Mouse (Mus musculus): Measurements from ENCODE around the gene Olfr895. TPM values are rescaled to one million over a fixed set of nuclear protein-coding genes. Genes with fewer than 3 reads are reported as not detected.

Gene Olfr895
- not detected in 2 replicates for polyA plus RNA-seq (2015; fragmentation: Nextera tagmentation; extraction: Ambion mirVana)

GRCm38 (mm10) chr9:38267551-38267950 is at the start of gene Olfr895:
Olfr895 (plus strand) TSS chr9:38267851.
- Histone ChIP-seq H3K27me3 (no peaks in the 10 kb centered on the region), H3K27ac (no peak within 1 kb of the TSS), H3K4me1 (no peaks in the 10 kb centered on the region), H3K4me2 (no peak within 1 kb of the TSS), H3K4me3 (no peak within 1 kb of the TSS), H3K36me3 (no peaks in the 10 kb centered on the region), H3K9ac (no peak within 1 kb of the TSS), H3K9me3 (no peaks in the 10 kb centered on the region)
- ATAC-seq (ENCODE audit: insufficient number of reproducible peaks, insufficient read depth, low FRiP score, low TSS enrichment, low read depth), result no peak

- no peaks in the 10 kb centered on the region for H3K9me3 ChIP-seq
Observed at GRCm38 (mm10) chr9:38252474-38252873, 15.2 kb upstream of the Olfr895 start, which contains the start of gene Olfr143. Olfr143 (plus strand) TSS chr9:38252774.

GRCm38 (mm10) chr9:38290807-38291206 is 23.2 kb downstream of the Olfr895 start, which contains the start of gene Olfr896-ps1:
Olfr896-ps1 (plus strand) TSS chr9:38291107.
- ATAC-seq (ENCODE audit: insufficient number of reproducible peaks, insufficient read depth, low FRiP score, low TSS enrichment, low read depth), result no peak
- no peaks in the 10 kb centered on the region for H3K9me3 ChIP-seq
- no peak within 1 kb of the TSS for H3K4me2 ChIP-seq
- H3K9ac ChIP-seq, result no peak within 1 kb of the TSS
- no peak within 1 kb of the TSS for H3K4me3 ChIP-seq
- 74% methylated on average over 1 of the region's 1 CpGs for WGBS
- H3K27me3 ChIP-seq, result no peaks in the 10 kb centered on the region
- H3K36me3 ChIP-seq, result no peaks in the 10 kb centered on the region
- H3K27ac ChIP-seq, result no peak within 1 kb of the TSS
- no peaks in the 10 kb centered on the region for H3K4me1 ChIP-seq

More at GRCm38 (mm10) chr9:38252474-38252873, 15.2 kb upstream of the Olfr895 start, which contains the start of gene Olfr143:
- Histone ChIP-seq H3K4me2 (no peak within 1 kb of the TSS), H3K27me3 (no peaks in the 10 kb centered on the region), H3K4me3 (no peak within 1 kb of the TSS), H3K36me3 (no peaks in the 10 kb centered on the region), H3K9ac (no peak within 1 kb of the TSS), H3K4me1 (no peaks in the 10 kb centered on the region), H3K27ac (no peak within 1 kb of the TSS)
- ATAC-seq (ENCODE audit: insufficient number of reproducible peaks, insufficient read depth, low FRiP score, low TSS enrichment, low read depth), result no peak

Other genes with a start within 250 kb of the Olfr895 start
- not detected in 2 replicates for gene Olfr883, start 242.0 kb upstream of the Olfr895 start, polyA plus RNA-seq (2015; fragmentation: Nextera tagmentation; extraction: Ambion mirVana)
- 0.18 TPM in 1 of 2 replicates, not detected in the other for gene Olfr884, start 221.3 kb upstream of the Olfr895 start, polyA plus RNA-seq (2015; fragmentation: Nextera tagmentation; extraction: Ambion mirVana)
- gene Olfr885, start 206.5 kb upstream of the Olfr895 start, polyA plus RNA-seq (2015; fragmentation: Nextera tagmentation; extraction: Ambion mirVana), result not detected in 2 replicates
- gene Olfr887, start 183.8 kb upstream of the Olfr895 start, polyA plus RNA-seq (2015; fragmentation: Nextera tagmentation; extraction: Ambion mirVana), result not detected in 2 replicates
- gene Olfr888, start 159.7 kb upstream of the Olfr895 start, polyA plus RNA-seq (2015; fragmentation: Nextera tagmentation; extraction: Ambion mirVana), result not detected in 2 replicates
- gene Olfr889, start 152.7 kb upstream of the Olfr895 start, polyA plus RNA-seq (2015; fragmentation: Nextera tagmentation; extraction: Ambion mirVana), result 0.04 and 0.11 TPM in 2 replicates
- gene Olfr890, start 125.3 kb upstream of the Olfr895 start, polyA plus RNA-seq (2015; fragmentation: Nextera tagmentation; extraction: Ambion mirVana), result not detected in 2 replicates
- not detected in 2 replicates for gene Olfr891, start 87.0 kb upstream of the Olfr895 start, polyA plus RNA-seq (2015; fragmentation: Nextera tagmentation; extraction: Ambion mirVana)
- gene Olfr893, start 59.5 kb upstream of the Olfr895 start, polyA plus RNA-seq (2015; fragmentation: Nextera tagmentation; extraction: Ambion mirVana), result 0.14 TPM in 1 of 2 replicates, not detected in the other
- not detected in 2 replicates for gene Olfr894, start 49.8 kb upstream of the Olfr895 start, polyA plus RNA-seq (2015; fragmentation: Nextera tagmentation; extraction: Ambion mirVana)
- gene Olfr143, start 15.1 kb upstream of the Olfr895 start, polyA plus RNA-seq (2015; fragmentation: Nextera tagmentation; extraction: Ambion mirVana), result not detected in 2 replicates
- gene Olfr896-ps1, start 23.3 kb downstream of the Olfr895 start, polyA plus RNA-seq (2015; fragmentation: Nextera tagmentation; extraction: Ambion mirVana), result not detected in 2 replicates
- not detected in 2 replicates for gene Olfr25, start 61.2 kb downstream of the Olfr895 start, polyA plus RNA-seq (2015; fragmentation: Nextera tagmentation; extraction: Ambion mirVana)
- gene Olfr898, start 80.6 kb downstream of the Olfr895 start, polyA plus RNA-seq (2015; fragmentation: Nextera tagmentation; extraction: Ambion mirVana), result not detected in 2 replicates
- gene Olfr250, start 99.0 kb downstream of the Olfr895 start, polyA plus RNA-seq (2015; fragmentation: Nextera tagmentation; extraction: Ambion mirVana), result not detected in 2 replicates
- gene Olfr251, start 109.2 kb downstream of the Olfr895 start, polyA plus RNA-seq (2015; fragmentation: Nextera tagmentation; extraction: Ambion mirVana), result not detected in 2 replicates
- gene Olfr147, start 133.8 kb downstream of the Olfr895 start, polyA plus RNA-seq (2015; fragmentation: Nextera tagmentation; extraction: Ambion mirVana), result not detected in 2 replicates
- not detected in 2 replicates for gene Olfr901, start 161.6 kb downstream of the Olfr895 start, polyA plus RNA-seq (2015; fragmentation: Nextera tagmentation; extraction: Ambion mirVana)
- gene Olfr902, start 179.8 kb downstream of the Olfr895 start, polyA plus RNA-seq (2015; fragmentation: Nextera tagmentation; extraction: Ambion mirVana), result not detected in 2 replicates
- not detected in 2 replicates for gene Olfr904, start 195.3 kb downstream of the Olfr895 start, polyA plus RNA-seq (2015; fragmentation: Nextera tagmentation; extraction: Ambion mirVana)
- not detected in 2 replicates for gene Olfr905, start 203.3 kb downstream of the Olfr895 start, polyA plus RNA-seq (2015; fragmentation: Nextera tagmentation; extraction: Ambion mirVana)
- gene Olfr906, start 219.2 kb downstream of the Olfr895 start, polyA plus RNA-seq (2015; fragmentation: Nextera tagmentation; extraction: Ambion mirVana), result not detected in 2 replicates
- not detected in 2 replicates for gene Olfr907, start 227.9 kb downstream of the Olfr895 start, polyA plus RNA-seq (2015; fragmentation: Nextera tagmentation; extraction: Ambion mirVana)

All from embryonic facial prominence, embryonic 13.5 days (tissue).